Mouse (Mus musculus): Measurements from ENCODE around the gene Macrod1.

Macrod1 gene

DNA sequence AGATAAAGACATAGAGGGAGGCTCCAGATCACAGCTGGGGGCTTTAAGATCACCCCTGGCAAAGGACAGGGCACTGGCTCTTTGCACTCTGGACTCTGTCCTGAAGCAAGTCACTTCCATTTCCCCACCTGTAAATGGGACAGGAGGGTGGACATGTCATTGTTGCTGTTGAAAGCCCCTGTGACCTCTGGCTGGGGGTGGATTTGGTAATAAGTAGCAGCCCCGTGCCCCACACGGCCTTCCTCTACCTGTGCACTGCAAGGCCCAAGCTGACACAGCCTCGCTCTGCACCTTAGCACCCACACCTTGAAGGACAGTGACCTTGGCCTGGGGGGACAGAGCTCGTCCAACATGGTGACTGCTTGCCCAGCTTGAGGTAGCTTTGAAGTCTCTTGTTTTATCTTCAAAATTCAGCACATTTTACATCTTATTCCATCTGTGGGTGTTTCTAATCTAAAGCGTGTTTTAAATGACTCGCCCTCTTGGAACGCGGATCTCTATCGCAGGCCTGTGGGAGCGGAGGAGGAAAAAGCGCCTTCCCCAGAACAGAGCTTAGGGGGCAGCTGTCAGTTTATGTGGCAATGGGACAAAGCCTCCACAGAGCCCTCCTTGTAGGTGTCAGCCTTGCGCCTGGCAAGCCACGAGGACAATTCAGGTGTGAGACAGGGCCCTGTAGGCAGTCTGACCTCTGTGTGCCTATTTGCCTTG, 121.3 kb downstream of the Macrod1 start:
- DNase-seq: no peak

DNA sequence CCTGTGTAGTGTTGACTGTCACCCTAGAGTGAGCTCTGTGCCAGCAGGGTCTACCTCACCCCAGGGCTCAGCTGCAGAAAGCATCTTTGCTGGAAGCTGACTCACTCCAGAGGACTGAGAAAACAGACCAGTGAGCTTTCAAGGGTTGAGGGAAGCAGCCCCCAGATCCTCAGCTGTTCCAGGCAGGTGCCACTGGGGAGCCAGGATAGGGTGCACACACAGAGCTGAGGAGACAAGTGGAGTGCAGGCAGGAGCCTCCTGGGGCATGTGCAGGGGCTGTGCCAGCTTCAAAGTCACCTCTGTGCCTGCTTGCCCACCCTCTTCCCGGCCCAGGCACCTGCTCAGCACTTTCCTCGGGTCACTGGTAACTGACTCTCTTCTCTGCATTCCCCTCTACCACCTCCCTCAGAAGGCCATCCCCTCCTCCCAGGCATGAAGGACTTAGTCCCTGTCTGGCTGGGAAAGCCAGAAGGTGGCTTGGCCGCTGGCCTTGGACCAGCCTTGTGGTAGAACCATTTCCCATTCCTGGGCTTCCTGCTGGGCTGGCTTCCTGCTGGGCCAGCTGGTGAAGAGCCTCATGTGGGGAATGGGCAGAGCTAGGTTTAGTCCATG, 122.3 kb downstream of the Macrod1 start:
- peak; percentile 83 for DNase-seq

DNA sequence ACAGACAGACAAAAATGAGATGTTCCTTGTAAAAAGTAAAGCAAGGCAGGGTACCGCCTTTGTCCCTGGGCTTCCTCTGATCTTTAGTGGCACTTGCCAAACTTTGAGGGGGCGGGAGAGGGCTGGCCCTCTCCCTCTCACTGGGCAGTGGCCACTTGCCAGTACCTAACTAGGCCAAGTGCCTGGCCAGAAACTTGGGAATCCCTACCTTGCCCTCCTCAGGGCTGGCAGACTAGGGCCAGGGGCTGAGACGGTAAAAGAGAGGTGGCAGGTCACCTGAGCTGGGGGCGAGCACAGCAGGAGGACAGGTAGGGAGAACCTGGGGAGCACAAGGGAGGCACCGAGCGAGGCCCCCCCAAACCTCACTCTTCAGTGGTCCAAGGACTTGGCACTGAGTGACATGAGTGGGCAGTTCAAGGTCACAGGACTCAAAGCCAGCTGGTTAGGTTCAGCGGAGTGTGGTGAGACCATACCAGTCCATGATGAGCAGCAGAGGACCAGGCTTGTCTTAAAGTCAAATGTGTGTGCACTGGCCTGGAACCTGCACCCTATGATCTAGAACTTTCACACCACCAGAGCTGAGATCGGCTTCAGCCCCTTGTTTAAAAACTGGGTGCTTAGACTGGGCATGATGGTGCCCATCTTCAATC, 124.3 kb downstream of the Macrod1 start:
- peak; percentile 65 for DNase-seq

DNA sequence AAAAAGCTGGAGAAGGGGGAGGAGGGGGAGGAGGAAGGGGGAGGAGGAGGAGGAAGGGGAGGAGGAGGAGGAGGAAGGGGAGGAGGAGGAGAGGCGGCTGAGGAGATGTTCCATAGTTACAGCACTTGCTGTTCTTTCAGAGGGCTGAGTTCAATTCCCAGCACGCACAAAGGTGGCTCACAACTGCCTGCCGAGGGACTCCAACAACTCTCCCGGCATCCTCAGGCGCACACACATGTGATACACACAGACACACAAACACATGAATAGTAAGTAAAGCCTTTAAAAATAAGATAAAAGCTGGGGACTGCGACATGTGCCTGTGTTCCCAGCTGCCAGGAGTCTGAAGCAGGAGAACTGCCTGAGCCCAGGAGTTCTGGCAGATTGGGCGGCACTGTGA, 124.9 kb downstream of the Macrod1 start:
- DNase-seq: no peak

DNA sequence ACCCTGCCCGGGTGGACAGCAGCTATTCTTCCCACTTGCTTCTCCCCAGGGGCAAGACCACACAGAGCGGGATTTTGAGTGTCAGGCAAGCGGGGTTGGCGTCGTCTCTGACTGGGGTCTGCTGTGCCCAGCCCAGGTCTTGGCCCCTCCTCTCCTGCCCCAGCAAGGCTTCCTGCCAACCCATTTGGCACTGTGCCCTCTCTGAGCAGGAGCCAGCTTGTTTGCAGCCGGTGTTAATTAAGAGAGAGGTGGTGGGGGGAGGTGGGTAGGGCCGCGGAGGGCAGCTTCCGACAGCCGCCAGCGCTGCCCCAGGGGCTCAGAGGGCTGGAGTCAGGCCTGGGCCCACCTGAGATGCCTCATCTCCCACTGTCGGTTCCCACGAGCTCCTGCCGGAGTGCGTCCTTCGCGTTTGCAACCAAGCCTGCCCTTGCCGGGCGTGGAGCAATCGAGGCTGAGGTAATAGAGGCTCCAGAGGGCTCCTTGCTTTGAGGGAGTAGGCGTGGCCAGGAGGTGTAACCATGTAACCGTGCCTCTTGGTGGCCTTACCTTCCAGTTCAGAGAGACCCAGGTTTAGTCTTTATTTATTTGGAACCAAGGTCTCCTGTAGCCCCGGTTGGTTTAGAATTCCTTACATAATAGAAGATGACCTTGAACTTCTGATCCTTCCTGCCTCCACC, 125.8 kb downstream of the Macrod1 start:
- DNase-seq: peak; percentile 78

DNA sequence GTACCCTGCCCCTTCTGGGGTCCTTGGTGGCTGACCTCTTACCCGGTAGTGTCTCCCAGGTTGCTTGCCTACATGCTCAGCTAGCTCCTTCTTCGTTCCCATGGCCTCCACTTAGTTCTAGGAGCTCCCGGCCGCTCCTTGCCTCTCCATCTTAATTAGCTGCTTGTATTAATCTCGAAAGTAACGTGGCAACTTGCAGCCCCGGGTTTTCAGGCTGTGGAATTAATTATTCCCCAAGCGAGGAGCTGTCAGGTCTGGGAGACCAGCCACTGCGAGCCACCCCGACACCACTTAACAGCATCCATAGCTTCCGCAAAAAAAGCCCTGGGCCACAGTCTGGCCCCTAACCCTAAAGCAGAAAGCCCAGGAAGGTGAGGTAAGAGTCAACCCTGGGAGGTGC, 126.8 kb downstream of the Macrod1 start:
- DNase-seq: no peak

DNA sequence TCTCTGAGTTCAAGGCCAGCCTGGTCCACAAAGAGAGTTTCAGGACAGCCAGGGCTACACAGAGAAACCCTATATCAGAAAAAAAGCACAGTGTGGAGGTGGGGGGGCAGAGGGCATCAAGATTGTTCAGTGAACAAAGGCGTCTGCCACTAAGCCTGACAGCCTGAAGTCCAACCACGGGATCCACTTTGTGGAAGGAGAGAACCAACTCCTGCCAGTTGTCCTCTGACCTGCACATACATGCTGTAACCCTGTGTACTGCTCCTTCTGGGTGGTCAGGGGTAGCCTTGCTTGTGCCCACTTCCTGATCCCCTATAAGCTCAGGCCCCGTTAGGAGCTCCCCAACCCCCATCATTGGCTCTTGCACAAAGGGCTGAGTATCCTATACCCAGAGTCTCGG, 128.4 kb downstream of the Macrod1 start:
- DNase-seq: no peak

DNA sequence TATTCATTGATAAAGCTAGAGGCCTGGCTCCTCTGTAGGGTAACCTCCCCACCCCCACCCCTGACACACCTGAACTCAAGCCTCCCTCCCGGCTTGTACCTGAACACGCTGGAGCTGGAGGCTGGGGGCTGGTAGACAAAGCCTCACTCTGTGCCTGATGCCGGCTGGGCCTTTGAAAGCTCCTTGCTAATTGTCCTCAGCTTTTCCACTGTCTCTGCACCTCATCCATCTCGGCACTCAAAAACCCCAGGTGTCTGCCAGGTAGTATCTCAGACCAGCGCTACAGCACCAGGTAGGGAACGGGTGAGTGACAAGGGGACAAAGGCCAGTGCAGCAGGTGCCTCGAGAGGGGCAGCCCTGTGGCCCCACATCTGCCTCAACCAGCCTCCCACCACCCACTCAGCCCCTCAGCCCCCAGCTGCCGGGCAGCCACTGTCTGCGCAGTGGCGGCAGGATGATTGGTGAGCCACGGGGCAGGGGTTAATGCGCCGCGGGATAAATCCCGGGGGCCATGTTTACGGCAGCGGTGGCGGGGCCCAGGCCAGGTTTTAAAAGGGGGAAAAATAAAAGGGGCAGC, 129.2 kb downstream of the Macrod1 start:
- no peak for DNase-seq

DNA sequence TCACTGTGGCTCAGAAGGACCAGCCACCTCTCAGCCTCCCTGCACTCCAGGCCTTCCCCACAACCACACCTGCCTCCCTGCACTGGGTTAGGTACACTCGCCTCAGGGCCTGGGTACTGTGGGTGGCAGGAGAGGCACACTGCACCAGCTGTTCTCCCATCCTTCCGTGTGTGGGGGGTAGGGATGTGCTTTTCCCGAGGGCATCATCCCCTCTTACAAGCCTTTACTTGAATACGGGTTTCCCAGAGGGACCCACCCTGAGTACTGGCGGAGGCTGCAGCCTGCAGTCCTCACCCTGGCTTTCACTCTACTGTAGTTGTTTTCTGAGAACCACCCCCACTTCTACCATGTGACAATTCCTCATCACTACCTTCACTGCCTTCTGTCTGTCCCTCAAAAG, 130.5 kb downstream of the Macrod1 start:
- no peak for DNase-seq

DNA sequence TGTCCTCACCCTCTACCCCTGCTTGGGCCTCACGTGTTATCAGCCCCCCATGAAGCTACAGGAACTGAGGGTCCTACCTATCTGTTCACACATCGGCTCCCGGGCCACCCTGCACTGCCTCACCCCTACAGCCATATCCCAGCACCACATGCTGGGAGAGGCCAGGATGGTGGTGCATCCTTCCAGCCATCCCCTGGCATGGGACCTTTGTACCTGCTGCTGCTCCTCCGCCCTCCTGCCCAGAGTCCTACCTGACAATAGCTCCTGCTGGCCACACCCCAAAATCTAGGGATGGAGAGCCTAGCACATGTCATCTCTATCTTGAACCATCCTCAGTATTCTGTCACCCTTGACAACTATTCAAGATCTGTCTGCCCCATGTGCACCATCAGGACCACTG, 132.4 kb downstream of the Macrod1 start:
- DNase-seq: no peak

DNA sequence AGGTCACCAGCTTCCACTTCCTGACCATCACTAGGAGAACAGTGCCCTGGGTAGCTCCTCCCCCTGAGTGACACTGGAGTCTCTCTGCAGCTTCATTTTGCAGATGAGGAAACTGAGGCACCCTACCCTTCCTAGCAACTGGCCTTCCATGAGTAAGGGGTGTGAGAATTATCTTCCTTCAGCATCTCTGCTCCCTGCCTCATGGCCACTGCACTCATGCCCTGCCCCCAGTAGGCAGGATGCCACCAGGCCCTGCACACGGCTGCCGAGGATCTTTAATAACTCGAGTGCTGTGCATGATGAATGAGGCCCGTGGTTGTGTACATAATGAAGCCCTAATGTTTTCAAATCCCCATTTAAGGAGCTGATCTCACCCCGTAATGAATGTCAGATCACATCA, 134.4 kb downstream of the Macrod1 start:
- DNase-seq: no peak

DNA sequence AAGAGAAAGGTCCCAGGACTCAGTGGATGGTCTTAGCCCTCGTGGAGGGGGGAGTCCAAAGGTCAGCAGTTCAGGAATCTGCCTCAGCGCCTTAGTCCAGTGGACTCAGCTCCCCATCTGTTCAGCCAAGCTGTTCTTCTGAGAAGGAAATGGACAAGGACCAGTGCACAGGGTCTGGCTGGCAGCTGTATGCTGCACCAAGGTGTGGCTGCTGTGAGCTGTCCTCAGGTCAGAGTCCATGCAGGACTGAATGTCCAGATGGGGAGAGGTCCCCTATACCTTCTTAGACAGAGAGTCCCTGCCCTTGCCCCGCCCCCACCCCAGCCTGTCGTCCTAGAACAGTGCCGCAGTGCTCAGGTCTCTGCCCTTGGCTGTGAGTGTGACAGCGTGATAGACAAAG, 135.0 kb downstream of the Macrod1 start:
- no peak for DNase-seq

DNA sequence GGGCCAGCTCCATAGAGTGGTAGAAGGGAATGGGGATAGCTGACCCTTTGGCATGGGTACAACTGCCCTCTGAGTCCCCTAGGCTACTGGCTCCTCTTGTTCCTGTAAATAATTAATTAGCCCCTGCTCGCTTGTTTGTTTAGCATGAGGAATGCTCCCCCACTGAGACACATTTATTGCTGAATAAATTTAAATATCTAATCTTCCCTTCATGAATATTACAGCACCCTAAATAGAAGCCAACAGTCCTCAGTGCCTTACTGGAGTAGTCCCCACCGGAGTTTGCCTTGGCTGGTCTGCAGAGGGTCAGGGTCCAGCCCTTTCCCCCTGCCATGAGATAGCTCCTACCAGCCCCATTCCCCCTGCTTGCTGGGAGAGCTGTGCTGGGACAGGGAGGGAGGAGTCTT, 136.0 kb downstream of the Macrod1 start:
- DNase-seq: no peak

DNA sequence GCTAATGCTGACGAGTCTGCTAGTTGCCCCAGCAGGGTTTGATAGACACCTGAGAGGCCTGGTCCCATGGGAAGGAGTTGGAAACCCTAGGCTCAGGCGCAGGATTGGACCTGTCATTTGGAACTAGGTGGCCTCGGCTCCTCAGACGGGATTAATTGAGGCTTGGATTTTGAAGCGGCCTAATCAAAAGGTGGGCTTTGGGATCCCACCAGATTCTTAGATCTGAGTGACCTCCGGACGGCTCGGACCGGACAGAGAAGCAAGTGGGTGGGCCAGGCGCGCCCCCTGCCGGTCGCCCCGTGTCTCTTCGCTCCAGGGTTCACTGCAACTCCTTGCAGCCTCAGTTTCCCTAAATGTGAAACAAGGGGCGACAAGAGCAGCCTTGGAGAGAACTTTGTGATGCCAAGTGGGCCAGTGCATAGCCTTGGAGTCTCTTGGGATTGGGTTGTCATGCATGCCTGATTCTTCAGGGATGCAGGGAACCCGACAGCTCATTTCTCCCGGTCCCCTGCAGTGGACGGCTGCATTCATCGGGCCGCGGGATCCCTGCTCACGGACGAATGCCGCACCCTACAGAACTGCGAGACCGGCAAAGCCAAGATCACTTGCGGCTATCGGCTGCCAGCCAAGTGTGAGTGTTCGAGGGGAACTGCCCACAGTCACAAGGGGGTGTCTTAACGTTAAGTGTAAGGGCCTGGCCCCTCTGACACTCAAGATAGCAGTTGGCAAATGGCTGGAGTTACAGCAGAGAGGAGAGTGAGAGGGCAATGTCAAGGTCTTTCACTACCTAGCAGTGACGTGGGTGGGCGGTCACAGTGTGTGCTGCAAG, 139.5 kb downstream of the Macrod1 start:
- DNase-seq: peak; percentile 70

DNA sequence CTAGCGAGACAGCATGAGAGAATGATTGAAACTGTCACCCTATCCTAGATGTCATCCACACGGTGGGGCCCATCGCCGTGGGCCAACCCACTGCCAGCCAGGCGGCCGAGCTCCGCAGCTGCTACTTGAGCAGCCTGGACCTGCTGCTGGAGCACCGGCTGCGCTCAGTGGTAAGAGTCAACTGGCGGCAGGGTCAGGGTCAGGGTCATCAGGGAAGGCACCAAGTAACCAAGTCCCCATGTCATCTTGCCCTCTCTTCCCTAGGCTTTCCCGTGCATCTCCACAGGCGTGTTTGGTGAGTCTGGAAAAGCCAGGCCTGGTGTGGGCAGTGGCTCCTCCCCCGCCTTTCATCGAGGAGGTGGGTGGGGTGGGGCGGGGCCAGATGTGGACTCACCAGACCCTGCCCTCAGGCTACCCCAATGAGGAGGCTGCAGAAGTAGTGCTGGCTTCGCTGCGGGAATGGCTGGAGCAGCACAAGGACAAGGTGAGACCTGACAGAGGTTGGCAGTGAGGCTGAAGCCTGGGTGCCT, 140.2 kb downstream of the Macrod1 start:
- DNase-seq: peak; percentile 46

DNA sequence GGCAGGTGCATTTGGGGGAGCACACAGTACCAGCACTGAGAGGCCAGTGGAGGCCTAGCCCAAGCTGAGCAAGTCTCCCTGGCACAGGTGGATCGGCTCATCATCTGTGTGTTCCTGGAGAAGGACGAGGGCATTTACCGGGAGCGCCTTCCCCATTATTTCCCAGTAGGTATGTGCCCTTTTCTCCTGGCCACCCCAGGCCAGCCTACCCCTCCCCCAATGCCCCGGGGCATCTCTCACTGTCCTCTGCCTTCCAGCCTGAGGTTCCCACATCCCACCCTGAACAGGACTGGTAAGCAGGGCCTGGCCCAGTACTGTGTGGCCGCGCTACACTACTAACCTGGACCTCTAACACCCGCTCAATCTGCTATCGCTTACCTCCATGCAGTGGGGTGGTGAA, 140.8 kb downstream of the Macrod1 start:
- DNase-seq: no peak

DNA sequence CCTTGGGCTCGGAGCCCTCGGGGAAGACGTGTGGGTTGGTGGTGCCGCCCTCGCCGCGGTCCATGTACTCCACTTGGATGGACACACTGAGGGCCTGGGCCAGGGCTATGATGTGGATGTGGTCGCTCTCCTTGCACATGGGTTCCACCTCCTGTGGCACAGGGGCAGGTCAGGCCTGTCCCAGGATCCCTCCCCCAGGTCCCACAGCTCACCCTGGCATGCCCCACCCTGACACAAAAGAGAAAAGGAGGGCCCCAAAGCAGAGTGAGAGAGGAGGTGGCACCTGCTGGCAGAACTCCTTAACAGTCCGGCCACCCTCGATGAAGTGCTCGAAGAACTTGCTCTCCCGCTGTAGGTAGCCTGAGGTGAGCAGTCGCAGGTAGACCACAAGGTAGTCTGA, 142.5 kb downstream of the Macrod1 start:
- DNase-seq: no peak

DNA sequence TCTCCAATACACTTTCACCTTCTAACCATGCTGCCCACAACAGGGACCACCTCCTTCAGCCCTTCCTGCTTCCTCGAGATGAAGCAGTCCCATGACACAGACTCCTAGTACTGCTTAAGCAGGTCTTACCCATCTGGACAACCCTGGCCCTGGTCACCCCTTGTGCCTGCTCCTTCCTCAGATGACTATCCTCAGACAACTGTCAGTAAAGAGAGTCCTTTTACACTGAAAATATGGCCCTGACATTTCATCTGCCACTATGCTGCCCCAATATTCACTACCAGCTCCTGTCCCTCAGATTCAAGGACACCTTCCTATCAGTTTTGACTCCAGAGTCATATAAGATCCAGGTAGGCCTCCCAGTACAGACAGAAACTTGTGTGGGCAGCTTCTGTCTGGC, 143.8 kb downstream of the Macrod1 start:
- DNase-seq: no peak

DNA sequence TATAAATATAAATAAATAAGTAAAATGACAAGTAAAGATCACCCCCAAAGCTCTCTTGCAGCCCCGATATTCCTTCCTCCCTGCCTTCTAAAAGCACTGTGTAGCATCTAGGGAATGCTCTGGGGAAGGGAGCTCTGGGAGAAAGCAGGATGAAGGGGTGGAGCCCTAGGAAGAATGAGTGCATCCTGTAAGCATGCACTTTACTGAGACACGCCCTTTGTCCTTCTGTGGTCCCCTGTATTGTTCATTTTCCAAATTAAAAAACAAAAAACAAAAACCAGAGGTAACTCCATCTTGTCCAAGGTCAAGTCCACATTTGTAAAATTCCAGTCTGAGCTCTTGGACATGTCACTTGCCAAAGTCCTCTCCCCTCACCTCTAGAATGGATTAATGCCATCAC, 148.3 kb downstream of the Macrod1 start:
- DNase-seq: no peak

DNA sequence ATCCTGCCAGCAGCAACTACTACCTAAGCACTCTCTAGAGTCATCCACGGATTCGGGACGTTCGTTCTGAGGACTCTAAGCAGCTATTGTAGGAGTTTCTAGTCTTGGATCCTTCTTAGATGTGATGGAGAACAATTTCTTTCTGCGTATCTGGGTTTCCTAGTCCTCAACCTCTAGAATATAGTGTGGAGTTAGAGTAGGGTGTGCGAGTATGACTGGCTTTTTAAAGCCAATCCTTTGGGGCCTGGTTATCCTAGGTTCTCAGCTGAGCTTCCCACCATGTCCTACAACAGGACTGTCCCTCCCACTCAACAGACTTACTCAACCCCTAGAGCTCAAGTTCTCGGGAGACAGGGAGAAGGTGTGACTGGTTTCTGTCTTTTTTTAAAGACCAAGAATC, 148.7 kb downstream of the Macrod1 start:
- no peak for DNase-seq

DNA sequence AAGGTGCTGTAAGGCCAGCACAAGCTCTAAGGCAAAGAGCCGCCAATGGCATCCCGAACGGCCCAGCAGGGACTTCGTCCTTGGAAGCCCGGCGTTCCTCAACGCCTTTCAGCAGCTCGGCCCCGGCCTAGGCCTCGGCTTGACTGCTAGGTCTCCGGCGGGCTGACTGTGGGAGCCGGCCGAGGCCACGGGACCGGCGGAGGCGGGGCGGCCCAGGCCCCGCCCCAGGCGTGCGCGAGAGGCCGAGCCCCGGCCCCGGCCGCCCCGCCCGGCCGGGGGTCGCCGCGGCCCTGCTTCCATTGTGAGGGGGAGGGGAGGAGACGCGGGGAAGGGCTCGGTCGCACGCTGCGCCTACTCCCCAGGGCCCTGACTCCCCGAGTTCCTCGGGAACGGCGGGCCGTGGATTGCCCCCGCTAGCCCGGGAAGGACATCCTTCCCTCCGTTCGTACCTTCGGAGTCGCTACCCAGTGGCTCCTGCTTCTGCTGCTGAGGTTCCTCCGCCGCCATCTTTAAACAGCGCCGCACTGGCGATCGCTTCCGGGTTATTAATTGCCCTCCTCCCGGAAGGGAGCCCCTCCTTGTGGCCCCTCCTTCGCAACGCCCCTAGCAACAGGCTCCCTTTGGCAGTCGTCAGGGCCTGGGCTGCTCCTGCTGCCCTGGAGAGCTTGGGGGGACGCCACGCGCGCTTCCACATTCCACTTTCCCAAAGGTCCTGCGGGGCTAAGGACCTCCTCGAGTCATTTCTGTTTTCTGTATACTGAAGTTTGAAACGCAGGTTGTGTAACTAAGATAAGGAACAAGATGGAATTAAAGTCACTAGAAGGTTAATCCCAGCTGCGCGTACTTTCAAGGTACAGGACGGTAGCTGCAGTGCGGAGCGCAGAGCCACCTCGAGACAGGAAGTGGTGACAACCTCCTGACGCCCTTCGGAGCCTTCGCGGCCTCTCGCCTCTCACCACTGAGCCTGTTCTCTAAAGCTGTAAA, 149.4 kb downstream of the Macrod1 start, which contains the start of gene Otub1:
Otub1 (minus strand) TSS at position 564 of the 984 bp plus-strand sequence.
- DNase-seq: peak; percentile 93

Measured in cerebellum, adult 9-11 months (tissue).